Mouse (Mus musculus) C2C12 (cell line): Measurements from ENCODE around the gene Ssh2. TPM values are rescaled to one million over a fixed set of nuclear protein-coding genes. Genes with fewer than 3 reads are reported as not detected.

Source experiments
- H3K27me3 ChIP-seq: one replicate; pipeline ENCODE4 v1.6.1; 2011; ENCODE audit not compliant: control insufficient read depth, insufficient read depth, insufficient read length
- H3K36me3 ChIP-seq: one replicate; pipeline ENCODE4 v1.6.1; 2011; ENCODE audit not compliant: control insufficient read depth, insufficient read depth
- H3K4me3 ChIP-seq: one replicate; pipeline ENCODE4 v1.5.1; 2011; ENCODE audit warnings: mild to moderate bottlenecking, control low read depth; ENCODE audit not compliant: poor library complexity, insufficient read depth, severe bottlenecking
- H3K79me2 ChIP-seq: one replicate; pipeline ENCODE4 v1.6.1; 2011; ENCODE audit not compliant: control insufficient read depth, insufficient read depth
- H3K79me3 ChIP-seq: one replicate; pipeline ENCODE4 v1.6.1; 2011; ENCODE audit warnings: low read depth, control low read depth
- H3ac ChIP-seq: one replicate; pipeline ENCODE3; 2011; ENCODE audit warnings: low read depth; ENCODE audit not compliant: control insufficient read depth, insufficient read length
- CEBPB ChIP-seq: IDR thresholded peaks from one replicate; pipeline ENCODE4 v1.6.1; 2011; ENCODE audit warnings: low read depth, mild to moderate bottlenecking, control low read depth, moderate library complexity
- CTCF ChIP-seq: IDR thresholded peaks from one replicate; pipeline ENCODE4 v1.5.1; 2011; ENCODE audit not compliant: control insufficient read depth, insufficient read depth, insufficient read length
- FOSL1 ChIP-seq: IDR thresholded peaks from one replicate; pipeline ENCODE4 v1.8.0; 2011; ENCODE audit warnings: mild to moderate bottlenecking, low read length; ENCODE audit not compliant: poor library complexity, insufficient read depth, severe bottlenecking
- MAX ChIP-seq: IDR thresholded peaks from one replicate; pipeline ENCODE4 v1.6.1; 2011; ENCODE audit warnings: mild to moderate bottlenecking, control low read depth
- MYOD1 ChIP-seq: IDR thresholded peaks from one replicate; pipeline ENCODE4 v1.6.1; 2011; ENCODE audit warnings: low read depth; ENCODE audit not compliant: control insufficient read depth, insufficient read length
- MYOG ChIP-seq: IDR thresholded peaks from one replicate; pipeline ENCODE4 v1.6.1; 2011; ENCODE audit not compliant: control insufficient read depth, insufficient read length; ENCODE audit errors: extremely low read depth
- USF1 ChIP-seq: IDR thresholded peaks from one replicate; pipeline ENCODE4 v1.6.1; 2011; ENCODE audit warnings: low read depth, mild to moderate bottlenecking, control low read depth, moderate library complexity
- polyA plus RNA-seq: library from polyadenylated mRNA; unstranded; fragments of >200 nt; fragmentation: generic; extraction: Trizol; gene quantifications from one replicate; pipeline ENCODE4 v1.2.1, GENCODE M21; 2012; ENCODE audit warnings: missing spikeins

Gene Ssh2
- polyA plus RNA-seq, 1 experiment = 2.7 TPM

DNA sequence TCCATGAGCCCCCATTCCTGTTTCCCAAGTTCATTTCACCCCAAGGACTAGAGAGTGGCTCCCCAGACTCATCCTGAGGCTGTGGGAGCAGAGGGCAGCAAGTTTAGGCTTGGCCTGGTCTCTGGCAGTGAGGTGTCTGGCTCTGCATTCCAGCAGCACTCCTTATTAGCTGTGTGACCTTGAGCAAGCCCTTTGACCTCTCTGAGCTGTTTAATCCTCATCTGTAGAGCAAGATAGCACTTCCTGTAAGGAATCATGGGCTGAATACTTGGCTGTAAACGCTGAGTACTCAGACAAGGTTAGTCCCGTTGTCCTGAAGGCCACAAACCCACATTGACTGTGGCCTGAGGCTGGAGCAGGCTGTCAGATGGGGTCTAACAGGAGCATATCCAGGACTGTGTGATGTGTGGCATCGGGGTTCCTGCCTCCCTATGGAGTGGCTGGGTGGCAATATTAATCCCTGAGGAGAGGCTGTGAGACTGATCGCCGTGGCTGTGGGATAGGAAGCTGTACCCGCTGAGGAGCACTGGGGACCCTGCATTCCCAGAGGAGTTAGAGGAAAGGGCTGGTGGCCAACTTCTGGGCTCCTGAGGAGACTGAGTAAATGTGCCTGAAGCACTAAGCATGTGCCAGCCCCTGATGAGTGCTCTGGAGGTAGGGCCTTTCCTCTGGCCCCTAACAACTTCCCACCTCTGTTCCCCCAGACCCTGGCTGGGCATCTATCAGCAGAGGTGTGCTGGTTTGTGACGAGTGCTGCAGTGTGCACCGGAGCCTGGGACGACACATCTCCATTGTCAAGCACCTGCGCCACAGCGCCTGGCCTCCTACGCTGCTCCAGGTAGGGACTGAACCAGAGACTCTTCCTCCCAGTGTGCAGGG is 282.4 kb downstream of the Ssh2 start:
- Histone ChIP-seq H3K36me3 (peaks cover 57% of the 10 kb centered on the region), H3K27me3 (no peaks in the 10 kb centered on the region), H3K4me3 (no peak overlapping the region), H3K79me3 (peaks cover 57% of the 10 kb centered on the region), H3K79me2 (peaks cover 83% of the 10 kb centered on the region), H3ac (no peak overlapping the region)
- TF ChIP-seq MYOG (no peak), MAX (no peak), USF1 (no peak), MYOD1 (no peak)

DNA sequence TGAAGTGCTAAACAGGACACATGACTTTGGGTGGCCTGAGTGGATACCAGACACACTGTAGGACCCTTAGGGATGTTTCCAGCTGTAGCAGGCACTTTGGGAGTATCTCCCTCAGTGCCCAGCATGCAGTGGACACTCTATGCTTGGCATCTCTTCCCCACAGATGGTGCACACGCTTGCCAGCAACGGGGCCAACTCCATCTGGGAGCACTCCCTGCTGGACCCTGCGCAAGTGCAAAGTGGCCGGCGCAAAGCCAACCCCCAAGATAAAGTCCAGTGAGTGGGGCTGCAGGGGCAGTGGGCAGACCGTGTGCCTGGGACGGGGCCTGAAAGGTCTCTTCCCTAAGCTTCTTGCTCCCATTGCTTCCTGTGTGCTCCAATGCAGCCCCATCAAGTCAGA is 283.3 kb downstream of the Ssh2 start:
- H3K4me3 ChIP-seq = no peak overlapping the region
- peaks cover 75% of the 10 kb centered on the region for H3K79me2 ChIP-seq
- H3K79me3 ChIP-seq = peaks cover 54% of the 10 kb centered on the region
- no peaks in the 10 kb centered on the region for H3K27me3 ChIP-seq
- TF ChIP-seq FOSL1 (no peak), CEBPB (no peak), USF1 (no peak), MYOD1 (no peak), MAX (no peak), MYOG (no peak), CTCF (no peak)
- H3ac ChIP-seq = no peak overlapping the region
- H3K36me3 ChIP-seq = peaks cover 64% of the 10 kb centered on the region

DNA sequence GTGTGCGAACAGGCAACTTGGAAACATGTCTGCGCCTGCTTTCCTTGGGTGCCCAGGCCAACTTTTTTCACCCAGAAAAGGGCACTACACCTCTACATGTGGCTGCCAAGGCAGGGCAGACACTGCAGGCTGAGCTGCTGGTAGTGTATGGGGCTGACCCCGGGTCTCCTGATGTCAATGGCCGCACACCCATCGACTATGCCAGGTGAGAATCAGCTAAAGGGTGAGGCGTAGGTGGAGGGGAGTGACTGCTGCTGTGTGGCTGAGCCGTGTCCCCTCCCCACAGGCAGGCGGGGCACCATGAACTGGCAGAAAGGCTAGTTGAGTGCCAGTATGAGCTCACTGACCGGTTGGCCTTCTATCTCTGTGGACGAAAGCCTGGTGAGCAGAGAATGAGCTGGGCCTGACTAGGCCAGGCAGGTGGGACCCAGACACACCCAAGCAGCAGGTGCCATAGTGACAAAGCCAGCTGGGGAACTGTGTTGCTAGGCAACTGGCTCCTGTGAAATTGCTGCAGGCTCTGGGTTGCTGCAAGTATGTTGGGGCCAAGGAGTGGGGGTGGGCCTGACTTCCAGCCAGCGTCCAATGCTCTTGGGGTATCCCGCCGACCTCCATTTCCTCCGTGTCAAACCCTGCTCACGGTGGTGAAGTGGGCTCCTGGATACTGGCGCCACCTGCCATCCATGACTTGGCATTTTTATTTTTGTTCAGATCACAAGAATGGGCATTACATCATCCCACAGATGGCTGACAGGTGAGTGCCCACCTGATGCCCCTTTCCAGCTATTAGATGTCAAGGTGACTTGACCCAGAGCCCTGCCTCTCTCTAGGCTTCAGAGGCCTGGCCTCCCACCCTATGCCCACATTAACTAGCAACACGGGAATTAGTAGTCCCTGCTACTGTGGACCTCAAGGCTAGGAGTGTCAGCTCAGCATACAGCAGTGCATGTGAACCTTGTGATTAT is 284.6 kb downstream of the Ssh2 start:
- peaks cover 41% of the 10 kb centered on the region for H3K79me3 ChIP-seq
- H3K4me3 ChIP-seq = no peak overlapping the region
- H3ac ChIP-seq = no peak overlapping the region
- peaks cover 62% of the 10 kb centered on the region for H3K79me2 ChIP-seq
- TF ChIP-seq CTCF (no peak), FOSL1 (no peak), MYOG (no peak), USF1 (no peak), MAX (no peak), CEBPB (no peak), MYOD1 (no peak)
- no peaks in the 10 kb centered on the region for H3K27me3 ChIP-seq
- H3K36me3 ChIP-seq = peaks cover 76% of the 10 kb centered on the region

DNA sequence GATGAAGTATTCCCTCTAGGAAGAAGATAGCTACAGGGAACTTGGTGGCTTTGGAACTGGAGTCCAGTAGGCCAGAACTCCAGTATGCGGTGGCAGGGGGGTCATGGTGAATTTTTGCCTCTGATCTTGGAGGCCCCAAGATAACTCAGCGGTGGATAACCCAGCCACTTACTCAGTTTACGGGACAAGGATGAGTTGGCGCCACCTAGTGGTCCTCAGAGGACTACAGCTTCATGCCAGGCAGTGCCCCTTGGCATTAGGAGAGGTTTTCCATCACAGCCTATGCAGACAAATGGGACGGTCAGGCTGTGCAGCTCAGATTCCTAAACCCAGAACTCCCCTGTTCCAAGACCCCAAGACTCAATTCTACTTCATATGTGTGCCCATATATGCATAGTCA is 285.3 kb downstream of the Ssh2 start:
- Histone ChIP-seq H3K4me3 (no peak overlapping the region), H3ac (no peak overlapping the region), H3K79me2 (peaks cover 54% of the 10 kb centered on the region), H3K27me3 (no peaks in the 10 kb centered on the region), H3K36me3 (peaks cover 75% of the 10 kb centered on the region), H3K79me3 (peaks cover 33% of the 10 kb centered on the region)
- peak; percentile 91 for TF ChIP-seq CTCF
- no peak for TF ChIP-seq MYOD1
- no peak for TF ChIP-seq CEBPB

DNA sequence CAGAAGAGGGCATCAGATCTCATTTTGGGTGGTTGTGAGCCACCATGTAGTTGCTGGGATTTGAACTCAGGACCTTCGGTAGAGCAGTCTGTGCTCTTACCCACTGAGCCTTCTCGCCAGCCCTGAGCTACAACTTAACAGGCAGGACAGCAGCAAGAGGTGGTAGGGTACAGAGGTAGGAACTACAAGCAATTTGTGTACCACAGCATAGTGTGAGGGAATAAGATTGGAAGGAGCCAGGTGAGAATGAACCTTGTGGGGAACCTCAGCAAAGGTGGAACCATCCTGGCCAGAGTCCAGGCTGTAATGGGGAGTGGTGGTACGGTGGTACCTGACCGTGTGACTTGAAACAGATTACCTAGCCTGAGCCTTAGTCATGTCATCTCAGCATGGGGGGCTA is 285.9 kb downstream of the Ssh2 start:
- no peaks in the 10 kb centered on the region for H3K27me3 ChIP-seq
- peaks cover 49% of the 10 kb centered on the region for H3K79me2 ChIP-seq
- peaks cover 79% of the 10 kb centered on the region for H3K36me3 ChIP-seq
- peaks cover 30% of the 10 kb centered on the region for H3K79me3 ChIP-seq
- H3ac ChIP-seq = no peak overlapping the region
- H3K4me3 ChIP-seq = no peak overlapping the region
- TF ChIP-seq CTCF (no peak), MYOD1 (no peak), MYOG (no peak), FOSL1 (no peak), CEBPB (no peak), MAX (no peak), USF1 (no peak)
